Mouse (Mus musculus): ENCODE results near the gene Treh.

DNA sequence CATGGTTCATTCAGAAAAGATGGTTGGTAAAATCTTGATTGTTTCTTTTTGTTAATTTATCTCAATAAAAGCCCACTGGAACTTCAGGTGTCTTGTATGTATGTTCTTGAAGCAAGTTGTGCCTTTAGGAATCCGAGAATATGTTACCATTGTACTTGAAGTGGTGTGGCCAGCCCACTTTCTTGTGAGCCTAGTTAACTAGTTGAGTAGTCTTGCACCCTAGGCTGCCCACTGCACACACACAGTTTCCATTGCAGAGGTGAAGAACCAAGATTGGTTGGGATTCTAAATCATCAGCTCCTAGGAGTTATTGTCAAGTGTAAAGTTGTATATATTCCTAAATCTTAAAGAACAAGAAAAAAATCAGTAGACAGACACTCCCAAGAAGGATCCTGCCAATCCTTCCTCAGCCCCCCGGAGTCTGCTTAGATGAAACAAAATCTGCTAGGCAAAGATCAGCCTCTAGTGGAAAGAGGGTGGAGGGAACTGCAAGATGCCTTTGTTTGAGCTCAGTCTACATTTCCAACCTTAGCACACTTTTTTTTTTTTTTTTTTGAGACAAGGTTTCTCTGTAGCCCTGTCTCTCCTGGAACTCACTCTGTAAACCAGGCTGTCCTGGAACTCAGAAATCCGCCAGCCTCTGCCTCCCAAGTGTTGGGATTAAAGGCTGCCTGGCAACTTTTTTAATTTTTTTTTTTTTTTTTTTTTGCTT, 32.2 kb upstream of the Treh start:
- TF ChIP-seq TAL1 (IDR thresholded peaks at IDR 0.05; ENCODE audit: low read length) (no peak), GATA1 (IDR thresholded peaks at IDR 0.05; ENCODE audit: low read length) (no peak)
